Mouse (Mus musculus) embryonic facial prominence, embryonic 11.5 days (tissue): ENCODE data around the gene Grk3. TPM values are rescaled to one million over a fixed set of nuclear protein-coding genes. Genes with fewer than 3 reads are reported as not detected.

Experiments used
- ATAC-seq: fragments of 200-750 bp; cut with Nextera tagmentation; replicated peaks from 2 replicates; pipeline ENCODE4 v1.8.0; 2017; ENCODE audit warnings: low read depth; ENCODE audit not compliant: insufficient number of reproducible peaks, low FRiP score, low TSS enrichment
- DNase-seq: peaks from one replicate; pipeline ENCODE4 v3.0.0-alpha.2; 2015; ENCODE audit warnings: low spot score
- H3K27ac ChIP-seq: fragments of 300-500 bp; sonication (generic); replicated peaks from 2 replicates; pipeline ENCODE4 v1.5.1; 2014; ENCODE audit warnings: mild to moderate bottlenecking, low read depth, low read length, control low read depth
- H3K27me3 ChIP-seq: fragments of 300-500 bp; sonication (generic); 2 replicates; pipeline ENCODE4 v1.6.1; 2014; ENCODE audit warnings: mild to moderate bottlenecking, low read length, moderate library complexity, mixed read lengths; ENCODE audit not compliant: control insufficient read depth, insufficient read depth
- H3K36me3 ChIP-seq: fragments of 300-500 bp; sonication (generic); replicated peaks from 2 replicates; pipeline ENCODE4 v1.6.1; 2014; ENCODE audit warnings: low read depth, mild to moderate bottlenecking, low read length, moderate library complexity, mixed read lengths; ENCODE audit not compliant: control insufficient read depth, insufficient read depth
- H3K4me1 ChIP-seq: fragments of 300-500 bp; sonication (generic); 2 replicates; pipeline ENCODE4 v1.6.1; 2014; ENCODE audit warnings: low read length, mixed read lengths; ENCODE audit not compliant: control insufficient read depth, insufficient read depth
- H3K4me2 ChIP-seq: fragments of 300-500 bp; sonication (generic); 2 replicates; pipeline ENCODE4 v1.6.1; 2014; ENCODE audit warnings: low read depth, mild to moderate bottlenecking, control low read depth, low read length, moderate library complexity
- H3K4me3 ChIP-seq: fragments of 300-500 bp; sonication (generic); 2 replicates; pipeline ENCODE4 v1.5.1; 2014; ENCODE audit warnings: low read depth, low read length, control low read depth
- H3K9ac ChIP-seq: fragments of 300-500 bp; sonication (generic); replicated peaks from 2 replicates; pipeline ENCODE4 v1.6.1; 2014; ENCODE audit warnings: mild to moderate bottlenecking, control low read depth, low read length
- H3K9me3 ChIP-seq: fragments of 300-500 bp; sonication (generic); replicated peaks from 2 replicates; pipeline ENCODE4 v1.6.1; 2016; ENCODE audit warnings: mild to moderate bottlenecking, low read length, inconsistent platforms, mixed read lengths; ENCODE audit not compliant: control insufficient read depth
- WGBS: fragments of 180-500 bp; shearing (Covaris S2); extraction: QIAGEN DNeasy Blood & Tissue Kit; methylation state at CpG from one replicate; pipeline ENCODE4 v1.1.7; 2014; 5-methylcytosine and 5-hydroxymethylcytosine counted together
- polyA plus RNA-seq: library from polyadenylated mRNA; unstranded; fragments of >200 nt; fragmentation: Nextera tagmentation; extraction: Ambion mirVana; gene quantifications from 2 replicates; pipeline ENCODE4 v1.2.1, GENCODE M21; 2014

The Grk3 gene
- 2.7 and 5.0 TPM in 2 replicates for polyA plus RNA-seq

GRCm38 (mm10) chr5:113015236-113016061 is at the start of gene Grk3:
Grk3 (minus strand) TSS chr5:113015791.
- no peaks in the 10 kb centered on the region; the same call in 1 of the 2 replicates for H3K27me3 ChIP-seq
- no peaks in the 10 kb centered on the region for H3K36me3 ChIP-seq
- peak within 1 kb of the TSS; percentile 72 for H3K4me2 ChIP-seq
- peak within 1 kb of the TSS; percentile 61 for H3K4me3 ChIP-seq
- peaks cover 3% of the 10 kb centered on the region; the same call in 1 of the 2 replicates for H3K4me1 ChIP-seq
- H3K9ac ChIP-seq, result peak within 1 kb of the TSS; percentile 74
- no peak within 1 kb of the TSS for H3K27ac ChIP-seq
- WGBS, result 4% methylated on average over 40 of the region's 52 CpGs
- no peaks in the 10 kb centered on the region for H3K9me3 ChIP-seq
- DNase-seq (peak; percentile 74), ATAC-seq (peak; percentile 63)

- H3K4me3 ChIP-seq, result no peak overlapping the region
- no peaks in the 10 kb centered on the region for H3K9me3 ChIP-seq
- H3K36me3 ChIP-seq, result no peaks in the 10 kb centered on the region
- no peak overlapping the region for H3K27ac ChIP-seq
- DNase-seq, result peak; percentile 80
- H3K4me2 ChIP-seq, result no peak overlapping the region
- no peaks in the 10 kb centered on the region for H3K4me1 ChIP-seq
- ATAC-seq, result peak; percentile 57; the same call in 1 of the 2 replicates
- WGBS, result 5% methylated on average over 16 of the region's 16 CpGs
- H3K9ac ChIP-seq, result no peak overlapping the region
- H3K27me3 ChIP-seq, result peaks cover 2% of the 10 kb centered on the region; the same call in 1 of the 2 replicates
Observed at GRCm38 (mm10) chr5:113054308-113054707, 38.7 kb upstream of the Grk3 start.

- Histone ChIP-seq H3K4me2 (no peak overlapping the region), H3K4me3 (no peak overlapping the region), H3K36me3 (no peaks in the 10 kb centered on the region), H3K9ac (no peak overlapping the region), H3K9me3 (no peaks in the 10 kb centered on the region), H3K4me1 (no peaks in the 10 kb centered on the region), H3K27ac (no peak overlapping the region), H3K27me3 (peaks cover 2% of the 10 kb centered on the region; the same call in 1 of the 2 replicates)
- no peak for DNase-seq
- no peak for ATAC-seq
- WGBS, result 80% methylated on average over 7 of the region's 7 CpGs
Observed at GRCm38 (mm10) chr5:113050581-113051185, 35.1 kb upstream of the Grk3 start.

DNA sequence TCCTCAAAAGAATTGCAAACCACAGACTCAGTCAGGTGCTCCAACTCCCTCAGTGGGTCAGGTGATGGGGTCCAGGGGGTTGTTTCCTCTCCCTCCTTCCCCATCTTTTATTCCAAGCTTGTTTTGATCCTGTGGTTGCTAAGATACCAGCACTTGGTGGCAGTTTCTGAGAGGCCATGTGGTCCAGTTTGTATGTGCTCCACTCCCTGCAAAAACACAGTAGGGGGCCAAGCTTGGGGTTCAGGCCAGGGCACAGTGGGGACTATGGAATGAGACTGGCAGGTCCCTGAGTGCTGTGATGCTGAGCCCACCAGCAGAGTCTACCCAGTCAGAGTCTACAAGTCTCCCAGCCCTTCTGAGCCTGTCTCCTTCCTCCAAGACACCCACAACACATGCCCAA is 34.3 kb upstream of the Grk3 start:
- no peak for ATAC-seq
- Histone ChIP-seq H3K27ac (no peak overlapping the region), H3K9me3 (no peaks in the 10 kb centered on the region), H3K4me2 (no peak overlapping the region), H3K4me3 (no peak overlapping the region), H3K9ac (no peak overlapping the region), H3K4me1 (no peaks in the 10 kb centered on the region), H3K27me3 (peaks cover 2% of the 10 kb centered on the region; the same call in 1 of the 2 replicates), H3K36me3 (no peaks in the 10 kb centered on the region)
- DNase-seq, result peak; percentile 18

DNA sequence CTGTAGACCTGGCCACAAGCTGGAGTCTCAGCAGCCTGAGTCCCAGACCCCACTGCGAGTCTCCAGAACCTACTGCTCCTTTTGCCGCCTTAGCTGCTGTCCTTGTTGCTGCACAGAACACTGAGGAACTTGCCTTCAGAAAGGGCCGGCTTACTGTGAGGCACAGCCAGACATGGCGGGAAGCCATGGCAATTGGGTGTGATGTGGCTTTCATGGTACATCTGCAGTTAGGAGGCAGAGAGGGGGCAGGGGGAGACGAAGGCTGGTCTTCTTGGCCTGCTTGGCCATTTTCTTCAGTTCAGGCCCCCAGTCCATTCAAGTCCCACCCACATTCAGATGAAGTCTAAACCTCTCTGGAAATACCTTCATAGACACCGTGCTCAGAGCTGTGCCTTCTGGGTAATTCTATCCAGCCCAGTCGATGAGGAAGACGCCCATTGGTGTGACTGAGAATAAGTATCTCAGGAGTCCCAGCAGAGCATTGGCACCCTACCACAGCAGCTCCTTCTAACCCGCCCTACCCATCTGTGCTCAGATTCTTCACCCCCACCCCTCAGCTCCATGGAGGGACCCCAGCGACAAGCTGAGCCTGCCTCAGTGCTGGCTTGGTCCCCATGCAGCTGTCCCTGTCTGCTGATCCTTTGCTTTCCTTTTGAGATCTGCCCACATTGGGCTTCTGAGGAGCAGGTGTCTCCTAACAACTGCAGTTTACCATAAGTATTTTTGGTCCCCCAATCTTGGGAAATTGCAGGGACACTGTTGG is 30.1 kb upstream of the Grk3 start:
- WGBS, result 87% methylated on average over 10 of the region's 10 CpGs
- Histone ChIP-seq H3K4me2 (no peak overlapping the region), H3K9me3 (no peaks in the 10 kb centered on the region), H3K4me1 (no peaks in the 10 kb centered on the region; the same call in 1 of the 2 replicates), H3K27me3 (no peaks in the 10 kb centered on the region), H3K4me3 (no peak overlapping the region), H3K9ac (no peak overlapping the region), H3K27ac (no peak overlapping the region), H3K36me3 (no peaks in the 10 kb centered on the region)
- no peak for ATAC-seq
- DNase-seq, result no peak

- 83% methylated on average over 8 of the region's 8 CpGs for WGBS
- no peak overlapping the region for H3K4me3 ChIP-seq
- H3K36me3 ChIP-seq, result no peaks in the 10 kb centered on the region
- no peak for ATAC-seq
- no peak overlapping the region for H3K9ac ChIP-seq
- H3K4me1 ChIP-seq, result no peaks in the 10 kb centered on the region; the same call in 1 of the 2 replicates
- no peak overlapping the region for H3K27ac ChIP-seq
- H3K27me3 ChIP-seq, result no peaks in the 10 kb centered on the region
- H3K9me3 ChIP-seq, result no peaks in the 10 kb centered on the region
- no peak overlapping the region for H3K4me2 ChIP-seq
- DNase-seq, result no peak
Observed at GRCm38 (mm10) chr5:113043531-113043930, 27.9 kb upstream of the Grk3 start.

- Histone ChIP-seq H3K4me2 (no peak overlapping the region), H3K27ac (no peak overlapping the region), H3K9ac (no peak overlapping the region), H3K27me3 (no peaks in the 10 kb centered on the region), H3K9me3 (no peaks in the 10 kb centered on the region), H3K36me3 (no peaks in the 10 kb centered on the region), H3K4me1 (no peaks in the 10 kb centered on the region; the same call in 1 of the 2 replicates), H3K4me3 (no peak overlapping the region)
- 17% methylated on average over 5 of the region's 5 CpGs for WGBS
- DNase-seq, result peak; percentile 46
- ATAC-seq, result peak; percentile 87
Observed at GRCm38 (mm10) chr5:113041567-113042071, 26.0 kb upstream of the Grk3 start.
